Mouse (Mus musculus): ENCODE results near the gene Hrh1.

DNA sequence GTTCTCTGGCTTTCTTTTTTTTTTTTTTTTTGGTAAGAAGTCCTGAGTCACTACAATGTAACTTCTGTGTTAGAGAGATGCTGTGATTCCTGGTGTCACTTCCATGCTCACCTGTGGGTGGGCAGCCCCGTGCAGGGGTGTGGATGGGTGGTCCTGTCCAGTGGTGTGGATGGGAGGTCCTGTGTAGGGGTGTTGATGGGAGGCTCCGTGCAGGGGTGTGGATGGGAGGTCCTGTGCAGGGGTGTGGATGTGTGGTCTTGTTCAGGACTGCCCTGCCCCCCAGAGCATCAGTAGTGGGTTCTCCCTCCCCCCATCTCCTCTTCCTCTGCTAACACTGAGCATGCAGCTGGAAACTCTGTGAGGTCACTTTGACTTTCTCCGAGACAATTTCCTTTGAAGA lies 34.9 kb downstream of the Hrh1 start:
- TF ChIP-seq CTCF (IDR thresholded peaks at IDR 0.05; ENCODE audit: control insufficient read depth, insufficient read depth, insufficient replicate concordance, low read depth, low read length): no peak
- no peak for TF ChIP-seq POLR2A (IDR thresholded peaks at IDR 0.05; ENCODE audit: control insufficient read depth, low read depth, low read length)
